Mouse (Mus musculus): Measurements from ENCODE around the gene Tnni1. TPM values are rescaled to one million over a fixed set of nuclear protein-coding genes. Genes with fewer than 3 reads are reported as not detected.
A peak's percentile ranks its signal among the peaks of the same experiment; 100 is the strongest.

Tnni1 gene
- under 1 TPM in 1 of 4 experiments, not detected in 3; 0.35 TPM for total RNA-seq (2022)

DNA sequence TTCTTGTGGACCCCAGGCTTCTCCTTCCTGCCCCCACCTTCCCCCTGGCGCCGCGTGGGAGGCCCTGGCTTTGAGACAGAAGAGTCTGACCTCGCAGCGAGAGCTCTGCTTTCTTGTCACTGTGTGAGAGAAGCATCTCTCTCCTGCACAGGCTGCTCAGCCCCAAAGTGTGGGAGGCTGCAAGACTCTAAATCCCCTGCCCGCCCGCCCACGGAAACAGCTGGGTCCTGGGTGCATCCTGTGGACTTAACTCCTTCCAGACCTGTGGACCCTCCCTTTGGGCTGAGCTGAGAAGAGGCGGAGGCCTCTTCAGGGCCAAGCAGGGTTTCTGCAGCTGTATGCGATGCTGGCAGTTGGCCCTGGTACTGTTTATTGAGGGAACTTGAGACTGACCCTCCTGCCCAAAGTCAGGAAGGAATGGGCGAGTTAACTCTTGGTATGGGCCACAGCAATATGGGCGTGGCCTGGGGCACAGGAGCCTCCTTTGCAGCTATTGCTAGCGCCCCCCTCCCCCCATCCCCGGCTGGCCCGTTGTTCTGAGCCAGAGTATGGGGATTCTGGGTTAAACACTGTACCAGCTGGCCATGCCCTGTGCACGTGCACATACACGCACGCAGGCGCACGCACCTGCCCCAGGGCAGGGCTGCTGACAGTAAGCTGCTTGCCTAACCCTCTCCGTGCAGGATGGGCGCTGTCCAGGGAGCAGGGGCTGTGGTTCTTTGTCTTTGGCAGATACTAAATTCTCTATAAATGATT is at the start of gene Tnni1:
TSS of gene Tnni1 (plus strand) at position 655 of the 756 bp plus-strand sequence.
- no peak for DNase-seq

DNA sequence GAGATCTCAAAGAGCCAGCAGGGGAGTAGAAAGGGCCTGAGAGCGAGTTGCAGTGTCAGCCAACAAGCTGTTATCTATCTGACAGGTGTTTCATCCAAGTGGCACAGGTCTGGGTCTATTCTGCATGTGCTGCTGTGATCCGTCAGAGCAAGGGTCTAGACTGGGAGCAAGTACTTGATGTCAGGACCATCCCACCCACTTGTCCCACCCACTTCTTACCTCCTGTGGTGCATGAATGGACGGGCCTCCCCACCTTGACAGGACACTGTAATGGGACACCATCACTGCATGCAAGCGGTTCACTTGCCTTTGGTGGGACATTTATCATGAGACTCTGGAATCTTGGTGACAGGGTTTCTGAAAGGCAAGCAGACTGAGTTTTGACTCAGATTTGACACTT is 49.4 kb upstream of the Tnni1 start:
- DNase-seq = no peak

DNA sequence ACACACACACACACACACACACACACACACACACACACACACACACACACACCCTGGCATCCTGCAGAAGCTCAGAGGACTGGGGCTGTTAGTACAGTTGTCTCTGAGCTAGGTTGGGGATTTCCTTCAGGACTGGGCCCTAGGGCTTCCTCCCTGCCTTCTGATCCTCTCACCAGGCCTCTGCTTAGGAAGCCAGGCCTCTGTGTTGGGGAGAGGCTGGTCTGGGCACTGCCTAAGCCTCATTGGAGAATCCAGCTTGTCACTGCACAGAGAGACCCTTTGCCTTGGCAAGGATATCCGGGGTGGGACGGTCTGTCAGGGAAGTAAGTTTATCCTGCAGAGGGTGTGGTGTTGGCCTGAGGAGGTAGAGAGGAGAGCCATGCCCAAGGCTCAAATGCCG is 48.9 kb upstream of the Tnni1 start:
- no peak for DNase-seq

DNA sequence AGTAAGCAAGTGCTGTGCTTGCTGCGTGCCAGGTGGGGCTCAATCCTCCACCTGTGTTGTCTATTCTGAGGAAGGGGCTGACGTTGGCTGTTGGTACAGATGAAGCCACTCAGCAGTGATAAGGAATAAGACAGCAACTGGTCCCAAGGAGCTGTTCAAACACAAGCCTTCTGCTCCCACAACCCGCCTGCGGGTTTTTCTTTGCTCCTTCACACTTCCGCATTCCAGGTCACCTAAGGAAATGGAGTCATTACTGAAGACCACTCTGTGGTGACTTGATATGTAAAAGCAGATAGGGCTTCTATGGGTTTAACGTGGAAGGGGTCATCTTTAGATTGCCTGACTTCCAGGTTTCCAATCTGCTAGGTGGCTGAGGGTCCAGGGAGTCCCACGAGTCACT is 47.8 kb upstream of the Tnni1 start:
- DNase-seq = no peak

DNA sequence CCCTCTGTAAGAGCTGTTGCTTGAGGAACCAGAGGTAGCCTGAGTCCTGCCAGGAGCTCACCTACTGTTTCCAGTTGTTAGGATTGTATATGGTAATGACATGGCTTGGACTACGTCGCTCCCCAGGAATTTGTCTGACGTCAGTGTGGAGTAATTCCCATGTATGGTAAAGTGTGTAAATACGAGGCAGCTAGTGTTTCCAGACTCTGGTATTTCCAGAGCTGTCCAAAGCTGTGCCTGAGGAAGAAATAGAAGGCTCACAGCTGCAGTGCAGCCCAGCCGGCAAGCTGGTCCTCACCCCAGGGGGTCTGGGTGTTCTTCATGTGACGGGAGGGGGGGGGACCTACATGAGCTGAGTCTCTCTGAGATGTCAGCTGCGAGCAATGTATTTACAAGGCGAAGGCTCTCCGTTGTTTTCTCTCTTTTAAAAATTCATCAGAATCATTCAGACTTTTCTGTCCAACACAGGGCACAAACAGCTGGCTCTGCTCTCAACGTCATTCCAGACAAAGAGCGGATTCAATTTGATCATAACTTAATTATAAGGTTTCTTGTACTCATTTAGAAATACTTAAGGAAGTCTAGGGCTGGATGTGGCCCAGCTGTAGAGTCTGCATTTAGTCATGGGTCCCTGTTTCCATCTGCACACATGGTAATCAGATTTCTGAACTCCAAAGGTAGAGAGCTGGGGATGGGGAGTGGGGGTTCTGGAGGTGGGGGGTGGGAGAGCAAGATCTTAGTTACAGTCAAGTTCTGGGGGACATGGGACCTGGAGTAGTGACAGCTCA is 47.1 kb upstream of the Tnni1 start:
- DNase-seq = no peak

DNA sequence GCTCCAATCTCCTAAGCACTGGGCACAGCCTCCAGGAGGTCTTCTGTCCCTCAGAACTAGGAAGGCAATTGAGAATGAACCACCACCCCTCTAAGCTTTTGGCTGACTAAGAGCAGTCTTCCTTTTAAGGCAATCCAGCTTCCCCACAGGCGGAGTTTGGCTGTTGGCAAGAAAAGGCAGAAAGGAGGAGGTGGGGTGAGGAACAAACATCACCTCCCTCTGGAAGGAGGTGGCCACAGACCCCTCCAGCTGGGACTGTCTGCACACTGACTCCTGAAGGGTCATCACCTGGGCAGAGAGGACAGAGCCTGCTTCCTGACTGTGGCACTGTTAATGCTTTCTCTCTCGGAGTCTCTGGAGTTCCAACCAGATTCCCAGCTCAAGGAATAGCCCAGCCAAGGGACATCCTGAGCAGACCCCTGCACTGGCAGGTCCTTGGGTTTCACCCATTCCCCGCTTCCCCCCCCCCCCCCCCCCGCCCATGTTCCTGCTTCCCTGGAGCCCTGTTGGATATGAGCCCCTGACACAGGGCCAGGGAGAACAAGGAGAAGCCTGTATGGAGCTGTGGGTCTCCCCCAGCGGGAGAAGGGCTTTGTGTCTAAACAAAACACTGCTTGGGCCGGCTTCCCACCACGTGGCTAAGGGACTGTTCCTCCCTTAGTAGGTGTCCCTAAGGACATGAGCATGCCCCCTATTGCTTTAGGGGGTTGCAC is 44.9 kb upstream of the Tnni1 start:
- DNase-seq = no peak

DNA sequence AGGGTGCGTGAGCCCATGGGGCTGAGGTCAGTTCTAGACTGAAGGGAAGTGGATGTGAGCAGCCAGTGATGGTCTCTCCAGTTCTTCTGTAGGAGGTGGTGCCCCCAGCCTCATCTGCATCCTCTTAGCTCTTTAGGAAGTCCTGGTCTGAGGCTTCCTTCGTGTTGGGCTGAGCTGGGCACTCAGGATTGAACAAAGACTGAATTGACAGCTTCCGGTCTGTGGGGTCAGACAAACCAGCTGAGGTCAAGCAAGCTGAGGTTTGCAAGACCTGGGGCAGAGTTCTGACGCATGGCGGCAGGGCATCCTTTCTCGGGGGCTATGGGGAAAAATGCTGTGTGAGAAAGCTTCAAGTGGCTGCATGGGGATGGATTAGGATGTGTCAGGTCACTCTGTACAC is 43.8 kb upstream of the Tnni1 start:
- no peak for DNase-seq

DNA sequence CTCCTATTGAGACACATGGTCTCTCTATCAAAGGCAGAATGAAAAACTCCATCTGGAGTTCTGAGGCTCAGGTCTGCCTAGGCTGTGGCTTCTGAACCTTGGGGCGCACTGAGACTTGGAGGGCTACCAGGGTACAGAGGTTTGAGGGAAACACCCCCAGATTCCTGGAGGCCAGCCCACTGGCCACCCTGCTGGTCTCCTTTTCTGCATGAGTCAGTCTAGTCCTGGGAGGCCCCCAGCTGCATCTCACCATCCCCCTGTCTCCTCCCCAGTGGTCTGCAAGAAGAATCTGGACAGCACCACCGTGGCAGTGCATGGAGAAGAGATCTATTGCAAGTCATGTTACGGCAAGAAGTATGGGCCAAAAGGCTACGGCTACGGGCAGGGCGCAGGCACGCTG is 34.2 kb upstream of the Tnni1 start:
- DNase-seq = no peak

DNA sequence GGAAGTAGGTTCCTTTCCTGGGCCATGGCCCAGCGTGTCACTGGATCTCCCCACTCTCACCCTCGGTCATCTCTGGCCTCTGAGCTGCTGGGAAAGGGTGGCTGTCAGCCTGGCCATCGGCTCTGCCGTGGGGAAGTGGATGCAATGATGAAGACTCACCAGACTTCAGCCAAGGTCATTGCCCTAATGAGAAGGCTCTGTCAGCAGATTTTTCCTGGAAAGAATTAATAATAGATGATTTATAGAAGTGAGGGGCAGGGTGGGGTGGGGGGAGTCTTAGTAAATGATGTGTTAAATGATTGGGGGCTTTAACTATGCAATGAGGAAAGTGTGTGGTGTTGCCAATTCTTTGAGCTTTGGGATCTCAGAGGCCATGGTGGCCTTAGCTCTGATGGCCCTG is 33.0 kb upstream of the Tnni1 start:
- no peak for DNase-seq

DNA sequence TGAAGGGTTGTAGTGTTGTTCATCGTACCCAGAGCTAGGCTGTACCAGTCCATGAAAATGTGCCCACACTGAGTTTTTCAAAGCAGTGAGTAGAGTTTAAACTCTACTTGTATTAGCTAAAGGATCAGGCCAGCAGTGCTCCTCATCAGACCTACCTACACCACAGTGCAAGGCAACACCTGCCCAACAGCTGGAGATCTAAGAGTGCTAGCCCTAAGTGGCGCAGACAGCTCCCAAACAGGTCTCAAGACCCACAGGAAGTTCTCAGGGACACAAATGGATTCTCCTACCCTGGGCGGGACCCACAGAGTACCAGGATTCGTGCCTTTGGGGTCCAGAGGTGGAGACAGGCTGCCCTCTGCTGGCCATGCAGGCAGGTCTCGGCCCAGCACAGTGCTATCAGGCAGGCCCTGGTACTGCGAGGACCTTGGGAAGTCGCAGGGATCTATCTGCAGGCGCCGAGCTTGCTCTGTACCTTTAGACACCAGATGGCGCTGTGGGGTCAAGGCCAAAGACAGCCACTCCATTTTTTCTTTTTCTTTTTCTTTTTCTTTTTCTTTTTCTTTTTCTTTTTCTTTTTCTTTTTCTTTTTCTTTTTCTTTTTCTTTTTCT is 26.4 kb upstream of the Tnni1 start:
- peak; percentile 87 for DNase-seq

DNA sequence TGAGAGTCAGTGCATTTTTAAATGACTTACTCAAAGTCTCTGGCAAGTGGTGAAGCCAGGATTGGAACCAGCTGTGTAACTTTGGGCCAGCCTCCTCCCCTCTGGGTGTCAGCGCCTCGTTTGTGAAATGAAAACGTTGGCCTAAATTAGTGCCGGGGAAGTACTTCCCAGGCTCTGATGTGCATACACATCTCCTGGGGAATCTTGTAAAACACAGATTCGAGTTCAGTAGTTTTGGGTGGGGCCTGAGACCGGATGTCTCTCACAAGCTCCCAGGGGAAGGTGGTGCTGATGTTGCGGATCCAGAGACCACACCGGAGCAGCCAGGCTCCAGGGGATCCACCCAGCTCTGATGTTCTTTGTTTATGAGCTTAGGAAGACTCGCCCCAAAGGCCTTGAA is 23.9 kb upstream of the Tnni1 start:
- DNase-seq = no peak

DNA sequence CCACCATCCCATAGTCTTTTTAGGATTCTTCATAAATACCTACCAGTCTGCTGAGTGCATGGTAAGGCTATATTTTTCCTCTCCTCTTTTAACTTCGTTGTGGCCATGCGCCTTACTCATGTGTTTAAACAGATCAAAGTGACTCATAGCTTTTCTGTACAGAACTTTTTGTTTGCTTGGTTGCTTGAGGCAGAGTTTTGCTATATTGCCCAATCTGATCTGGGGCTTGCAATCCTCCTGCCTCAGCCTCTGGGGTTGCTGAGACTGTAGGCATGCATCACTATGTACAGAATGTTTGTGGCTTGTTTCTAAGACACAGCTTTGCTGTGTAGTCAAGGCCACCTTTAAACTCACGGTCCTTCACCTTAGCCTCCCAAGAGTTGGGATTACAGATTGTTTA is 23.3 kb upstream of the Tnni1 start:
- DNase-seq = no peak

DNA sequence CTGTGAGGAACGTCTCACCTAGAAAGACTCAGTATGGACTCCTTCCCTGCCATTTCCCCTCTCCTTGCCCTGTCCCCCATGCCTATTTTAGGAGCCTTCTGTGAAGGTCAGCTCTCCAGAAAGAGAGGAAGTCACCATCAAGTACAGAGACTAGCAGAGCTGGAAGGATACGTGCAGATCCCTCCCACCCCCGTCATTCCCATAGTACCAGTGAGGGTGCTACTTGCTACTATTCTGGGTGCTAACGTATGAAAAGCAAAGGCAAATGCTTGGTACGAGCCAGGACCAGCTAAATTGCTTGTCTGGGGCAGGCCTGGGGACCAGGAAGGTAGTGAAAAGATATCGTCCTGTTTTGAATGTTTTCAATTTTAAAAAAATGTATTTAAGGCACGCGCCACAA is 21.9 kb upstream of the Tnni1 start:
- no peak for DNase-seq

DNA sequence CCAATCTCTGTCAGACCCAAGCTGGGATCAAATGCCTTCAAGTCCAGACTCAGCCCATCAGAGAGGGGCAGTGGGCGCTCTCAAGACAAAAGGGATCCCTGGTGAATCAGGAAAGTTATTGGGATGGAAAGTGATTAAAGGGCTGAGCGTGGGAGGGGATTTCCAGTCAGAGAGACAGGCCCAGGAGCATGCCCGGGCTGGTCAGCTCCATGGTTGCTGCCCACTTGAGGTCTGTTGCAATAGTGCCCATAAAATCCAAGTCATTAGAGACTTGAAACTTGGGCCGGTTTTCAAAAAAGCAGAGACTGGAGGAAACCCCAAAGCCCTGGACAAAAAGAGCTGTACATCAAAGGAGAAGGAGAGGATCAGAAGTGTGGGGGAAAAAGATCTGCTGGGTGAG is 19.5 kb upstream of the Tnni1 start:
- no peak for DNase-seq

DNA sequence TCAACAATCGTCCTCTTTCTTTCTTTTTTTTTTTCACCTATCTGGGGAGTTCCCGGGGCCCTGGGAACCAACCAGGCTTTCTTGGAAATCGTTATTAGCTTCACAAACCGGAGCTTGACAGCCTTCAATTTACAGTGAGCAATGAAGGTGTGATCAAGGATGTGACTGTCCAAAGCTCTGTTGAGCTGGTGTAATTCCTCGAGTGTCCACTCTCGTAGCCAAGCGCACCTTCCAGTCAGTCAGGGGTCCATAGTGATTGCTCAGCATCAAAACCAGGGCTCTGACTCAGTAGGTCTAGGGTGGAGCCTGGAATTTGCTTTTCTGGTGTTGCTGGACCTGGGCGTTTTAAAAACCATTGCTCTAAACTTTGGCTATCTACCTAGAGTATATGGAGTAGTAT is 19.0 kb upstream of the Tnni1 start:
- DNase-seq = no peak

DNA sequence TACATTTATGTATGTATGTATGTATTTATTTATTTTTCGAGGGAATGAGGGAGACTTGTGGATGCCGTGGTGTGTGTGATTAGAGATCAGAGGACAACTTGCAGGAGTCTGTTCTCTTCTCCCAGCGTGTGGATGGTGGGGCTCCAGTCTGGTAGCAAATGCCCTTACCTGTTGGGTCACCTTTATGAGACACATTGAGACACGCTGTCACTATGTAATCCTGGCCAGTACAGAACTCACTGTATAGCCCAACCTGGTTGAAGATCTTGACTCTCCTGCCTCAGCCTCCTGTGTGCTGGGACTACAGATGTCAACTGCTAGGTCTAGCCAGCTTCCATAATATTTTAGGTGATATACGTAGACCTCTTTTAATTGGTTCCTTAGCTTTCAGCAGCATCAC is 17.5 kb upstream of the Tnni1 start:
- no peak for DNase-seq

DNA sequence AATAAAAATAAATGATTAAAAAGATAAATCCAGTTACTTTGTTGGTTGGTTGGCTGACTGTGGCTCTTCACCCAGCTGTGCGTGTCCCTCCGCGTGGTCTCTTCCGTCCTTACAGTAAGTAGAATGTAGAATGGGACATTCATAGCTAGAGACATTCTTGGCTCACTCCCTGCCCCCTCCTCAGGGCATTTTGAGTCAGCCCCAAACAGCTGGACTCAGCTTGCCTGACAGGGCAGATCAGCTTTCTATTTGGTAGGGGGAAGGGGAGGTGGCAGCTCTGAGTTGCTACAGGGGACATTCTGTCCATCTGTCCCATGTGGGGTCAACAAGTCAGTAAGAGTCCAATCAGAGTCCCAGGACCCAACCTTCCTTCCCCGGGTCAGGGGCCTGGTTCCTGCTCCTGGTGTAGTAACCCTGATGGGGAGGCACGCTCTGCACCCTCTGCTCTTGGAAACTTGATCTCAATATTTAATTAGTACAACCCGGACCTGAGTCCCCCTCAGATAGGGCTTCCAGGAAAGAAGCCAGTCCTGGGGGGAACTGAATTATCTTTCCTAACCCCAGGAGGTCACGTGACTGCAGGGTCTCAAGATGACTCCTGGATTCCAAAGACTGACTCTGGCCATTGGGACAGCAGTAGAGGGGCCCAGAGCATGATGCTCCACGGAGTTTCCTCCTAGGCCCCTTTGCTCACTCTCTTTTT is 15.6 kb upstream of the Tnni1 start:
- no peak for DNase-seq

DNA sequence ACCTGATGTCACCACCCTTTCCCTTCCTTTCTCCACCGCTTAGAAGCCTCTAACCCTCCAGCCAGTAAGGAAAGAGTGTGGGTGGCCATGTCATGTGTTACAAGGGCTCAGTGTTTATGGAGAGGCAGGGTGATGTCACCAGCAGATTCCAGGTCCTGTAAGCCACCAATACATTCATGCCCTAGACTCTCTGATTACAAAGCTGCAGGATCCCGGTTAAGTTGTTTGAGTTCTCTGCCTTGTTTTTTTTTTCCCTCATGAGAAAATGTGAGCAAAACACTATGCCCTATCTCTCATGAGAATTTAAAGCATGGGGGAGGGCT is 15.1 kb upstream of the Tnni1 start:
- DNase-seq = no peak

DNA sequence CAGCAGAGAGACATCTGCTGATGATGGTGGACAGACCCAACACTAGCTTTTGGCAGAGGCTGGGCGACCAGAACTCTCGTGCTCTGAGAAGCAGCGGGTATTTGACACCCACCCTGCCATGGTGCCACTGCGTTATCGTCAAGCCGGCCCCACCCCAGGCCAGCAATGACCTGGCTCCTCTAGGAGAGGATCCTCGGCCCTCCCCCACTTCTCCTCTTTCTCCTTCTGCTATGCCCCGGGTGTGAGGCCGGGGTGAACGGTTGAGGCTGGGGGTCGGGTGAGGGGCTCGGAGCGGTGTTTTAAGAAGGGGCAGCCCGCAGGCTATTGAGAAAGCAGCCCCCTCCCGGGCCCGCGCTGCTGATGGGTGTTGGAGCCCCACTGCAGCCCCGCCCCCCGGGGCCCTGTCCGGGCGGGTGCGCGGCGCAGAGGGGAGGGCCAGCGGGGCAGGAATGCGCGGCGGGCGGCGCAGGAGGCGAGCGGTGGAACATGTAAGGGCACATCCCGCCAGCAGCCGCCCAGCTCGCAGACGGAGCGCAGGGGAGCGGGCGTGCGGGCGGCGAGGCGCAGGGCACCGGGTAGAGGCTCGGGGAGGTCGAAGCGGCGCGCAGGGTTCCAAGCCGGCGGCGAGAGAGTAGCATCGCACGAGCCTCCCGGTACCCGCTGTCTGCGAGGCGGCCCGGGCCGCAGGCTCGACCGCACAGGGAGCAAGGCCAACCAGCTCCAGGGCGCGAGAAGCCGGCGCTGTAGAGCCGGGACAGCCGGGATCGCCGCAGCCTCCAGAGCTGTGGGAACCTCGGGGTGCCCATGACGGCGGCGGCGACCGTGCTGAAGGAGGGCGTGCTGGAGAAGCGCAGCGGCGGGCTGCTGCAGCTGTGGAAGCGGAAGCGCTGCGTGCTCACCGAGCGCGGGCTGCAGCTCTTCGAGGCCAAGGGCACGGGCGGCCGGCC is 13.3 kb upstream of the Tnni1 start, which contains the start of gene Phlda3:
TSS of gene Phlda3 (plus strand) at position 475 of the 947 bp plus-strand sequence.
- peak; percentile 69 for DNase-seq

DNA sequence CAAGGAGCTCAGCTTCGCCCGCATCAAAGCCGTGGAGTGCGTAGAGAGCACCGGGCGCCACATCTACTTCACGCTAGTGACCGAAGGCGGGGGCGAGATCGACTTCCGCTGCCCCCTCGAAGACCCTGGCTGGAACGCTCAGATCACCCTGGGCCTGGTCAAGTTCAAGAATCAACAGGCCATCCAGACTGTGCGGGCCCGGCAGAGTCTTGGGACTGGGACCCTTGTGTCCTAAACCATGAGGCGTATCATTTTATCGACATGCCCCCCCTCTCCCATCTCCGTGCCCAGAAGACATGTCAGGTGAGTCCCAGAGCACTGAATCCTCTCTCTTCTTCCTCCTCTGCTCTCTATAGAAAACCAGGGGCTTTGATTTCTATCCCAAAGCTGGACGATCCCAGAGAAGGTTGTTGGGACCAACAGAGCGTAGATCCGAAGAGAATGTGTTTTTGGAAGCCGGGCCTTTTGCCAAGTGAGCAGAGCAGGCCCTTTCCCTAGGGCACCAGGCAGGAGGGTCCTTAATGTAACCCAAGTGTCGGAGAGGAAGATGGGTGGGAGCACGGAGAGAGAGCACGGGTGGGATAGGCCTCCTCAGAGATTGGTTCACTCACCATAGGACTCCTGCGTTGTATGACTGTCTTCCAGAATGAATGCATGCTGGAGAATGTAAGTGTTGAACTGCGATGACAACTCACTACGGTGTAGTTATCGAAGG is 12.5 kb upstream of the Tnni1 start:
- DNase-seq = no peak
